Mouse (Mus musculus) kidney, postnatal 10 days (tissue): ENCODE data around the gene Zmiz2.
"Not testable (repeated sequence)": the region's sequence is repeated elsewhere in the genome, so short reads cannot be mapped to it uniquely, and the experiment has no call there.

Experiments used
- DNase-seq: peaks from one replicate; pipeline ENCODE4 v3.0.0; 2021; ENCODE audit warnings: mixed read lengths

Gene Zmiz2

DNA sequence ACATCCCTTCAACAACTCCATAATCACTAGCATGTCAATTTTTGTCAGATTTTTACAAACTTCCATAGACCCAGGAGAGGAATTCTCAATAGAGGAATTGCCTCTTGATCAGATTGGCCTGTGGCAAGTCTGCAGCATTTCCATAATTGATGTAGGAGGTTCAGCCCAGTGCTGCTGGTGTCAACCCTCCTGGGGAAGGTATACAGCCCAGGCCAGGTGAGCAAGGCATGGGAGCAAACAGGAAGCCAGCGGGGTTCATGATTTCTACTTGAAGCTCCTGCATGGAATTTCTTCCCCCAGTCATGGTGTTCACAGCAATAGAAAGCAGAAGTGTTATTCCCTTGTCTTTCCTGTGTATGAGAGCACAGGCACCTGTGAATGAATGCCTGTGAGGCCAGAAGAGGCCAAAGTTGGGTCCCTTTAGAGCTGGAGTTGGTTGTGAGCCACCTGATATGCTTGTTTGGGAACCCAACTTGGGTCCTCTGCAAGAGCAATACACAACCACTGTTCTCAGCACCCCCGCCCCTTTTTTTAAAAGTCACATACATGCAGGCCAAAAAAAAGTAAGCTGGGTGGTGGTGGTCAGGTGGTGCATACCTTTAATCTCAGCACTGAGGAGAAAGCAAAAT, 32.0 kb downstream of the Zmiz2 start:
- no peak for DNase-seq

DNA sequence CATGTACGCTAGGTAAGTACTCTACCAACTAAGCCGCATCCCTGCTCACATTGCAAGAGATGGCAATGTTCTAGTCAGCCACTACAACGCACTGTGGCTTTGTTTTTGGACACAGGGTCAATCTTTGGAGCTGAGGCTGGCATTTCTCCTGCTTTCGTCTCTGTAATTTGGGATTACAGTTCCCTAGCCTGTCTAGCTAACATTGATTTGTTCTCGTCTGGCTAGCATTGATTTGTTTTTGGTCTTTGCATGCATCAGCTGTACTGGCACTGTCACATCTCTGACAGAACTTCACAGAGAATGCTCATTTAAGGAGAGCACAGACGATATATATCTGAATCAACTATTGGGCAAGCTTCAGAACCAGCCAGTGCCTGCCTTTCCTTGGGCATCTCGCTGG, 41.3 kb downstream of the Zmiz2 start:
- no peak for DNase-seq

DNA sequence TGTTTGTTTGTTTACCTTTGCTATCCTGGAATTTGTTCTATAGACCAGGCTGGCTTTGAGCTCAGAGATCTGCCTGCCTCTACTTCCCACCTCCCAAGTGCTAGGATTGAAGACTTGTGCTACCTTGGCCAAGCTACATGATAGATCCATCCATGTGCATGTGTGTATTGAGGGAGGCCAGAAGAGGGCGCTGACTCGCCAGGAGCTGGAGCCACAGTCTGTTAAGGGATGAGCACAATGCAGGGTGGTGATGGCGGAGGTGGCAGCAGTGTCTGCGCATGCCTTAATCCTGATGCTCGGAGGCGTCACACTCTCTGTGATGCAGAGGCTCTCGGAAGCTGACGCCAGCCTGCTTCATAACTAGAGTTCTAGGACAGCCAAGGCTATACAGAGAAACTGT, 47.6 kb downstream of the Zmiz2 start:
- peak; percentile 74 for DNase-seq

- DNase-seq: no peak
These were observed 48.8 kb downstream of the Zmiz2 start for GRCm38 (mm10) chr11:6437667-6438066.

DNA sequence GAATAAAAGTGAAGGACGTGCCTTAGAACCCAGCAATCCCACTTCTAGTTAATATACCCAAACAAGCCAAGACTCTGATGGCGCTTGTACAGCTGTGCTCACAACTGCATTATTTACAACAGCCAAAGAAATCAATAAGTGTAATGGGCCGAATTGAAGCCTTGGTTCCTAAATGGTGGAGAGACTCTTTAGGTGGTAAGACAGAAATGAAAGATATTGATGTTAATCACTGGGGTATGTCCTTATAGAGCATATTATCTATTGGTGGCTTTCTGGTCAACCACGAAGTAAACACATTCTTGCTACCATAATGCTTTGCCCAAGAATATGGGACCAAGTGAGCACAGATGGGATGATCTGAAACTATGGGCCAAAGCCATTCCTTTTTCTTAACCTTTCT, 51.3 kb downstream of the Zmiz2 start:
- no peak for DNase-seq

- no peak for DNase-seq
These were observed 53.7 kb downstream of the Zmiz2 start for GRCm38 (mm10) chr11:6442566-6442965.

DNA sequence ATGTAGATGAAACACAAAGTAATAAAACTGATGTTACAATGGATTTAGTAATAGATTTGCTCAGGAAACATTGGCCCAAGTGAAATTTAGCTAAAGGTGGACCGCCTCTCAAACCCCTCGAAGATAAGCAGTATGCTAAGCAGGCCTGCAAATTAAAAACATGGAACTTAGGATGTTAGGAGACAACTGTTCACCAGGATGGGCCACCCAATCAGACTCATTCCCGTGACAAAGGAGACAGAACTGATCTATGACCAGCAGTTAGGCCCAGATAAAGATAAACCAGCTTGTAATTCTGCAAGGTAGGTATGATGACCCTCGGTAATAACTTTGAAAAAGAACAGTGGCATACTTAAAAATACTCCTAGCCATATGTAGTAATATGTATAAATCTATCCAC, 54.2 kb downstream of the Zmiz2 start:
- DNase-seq: no peak

DNA sequence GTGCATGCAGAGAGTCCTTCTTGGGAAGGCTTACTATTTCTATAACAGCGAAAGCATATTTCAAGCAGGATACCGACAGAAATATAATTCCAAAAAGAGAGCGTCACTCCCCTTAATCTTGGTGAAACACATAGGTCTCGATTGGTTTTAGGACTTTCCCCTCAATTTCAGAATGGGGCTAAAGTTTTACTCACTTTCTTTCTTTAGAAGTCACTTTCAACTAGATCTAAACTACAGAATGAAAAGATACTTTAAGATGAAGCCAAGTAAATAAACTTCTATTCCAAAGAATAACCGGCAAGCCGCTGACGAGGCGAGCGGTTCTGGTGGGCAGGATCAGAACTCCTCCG, 54.8 kb downstream of the Zmiz2 start:
- DNase-seq: no peak

- DNase-seq: peak; percentile 100
These were observed 55.4 kb downstream of the Zmiz2 start, which contains the start of gene H2afv for GRCm38 (mm10) chr11:6444077-6444853. Gene H2afv (minus strand): TSS chr11:6444443.

- no peak for DNase-seq
These were observed 56.6 kb downstream of the Zmiz2 start for GRCm38 (mm10) chr11:6445441-6445840.

DNA sequence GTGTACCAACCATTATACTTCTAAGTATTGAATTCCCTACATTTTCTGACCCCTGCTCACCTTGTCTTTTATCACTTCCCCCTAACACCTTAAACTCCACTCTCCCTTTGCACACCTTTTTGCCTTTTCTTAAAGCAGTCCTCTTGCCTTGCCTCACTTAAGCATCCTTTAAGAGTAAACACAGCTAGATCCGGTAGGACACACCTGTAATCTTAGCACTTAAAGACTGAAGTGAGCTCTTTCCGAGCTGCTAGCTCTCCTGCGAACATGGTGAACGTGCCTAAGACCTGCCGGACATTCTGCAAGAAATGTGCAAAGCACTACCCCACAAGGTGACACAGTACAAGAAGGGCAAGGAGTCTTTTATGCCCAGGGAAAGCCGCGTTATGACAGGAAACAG, 57.1 kb downstream of the Zmiz2 start:
- DNase-seq: no peak

- DNase-seq: no peak
These were observed 58.6 kb downstream of the Zmiz2 start for GRCm38 (mm10) chr11:6447493-6447892.

DNA sequence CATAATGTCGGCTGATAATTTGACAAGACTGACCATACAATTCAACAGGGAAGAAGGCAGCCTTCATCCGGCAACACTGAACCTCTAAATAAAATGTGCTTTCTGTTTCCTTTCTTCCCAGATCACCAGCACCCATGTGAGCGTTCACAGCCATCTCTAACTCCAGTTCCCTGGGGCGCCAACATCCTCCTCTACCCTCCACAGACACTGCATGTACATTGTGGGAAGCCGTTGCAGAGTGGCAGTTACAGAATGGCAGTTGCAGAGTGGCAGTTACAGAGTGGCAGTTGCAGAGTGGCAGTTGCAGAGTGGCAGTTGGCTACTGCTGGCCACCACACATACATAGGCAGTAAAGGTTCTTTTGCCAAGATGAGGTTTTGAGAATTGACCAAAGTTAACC, 59.3 kb downstream of the Zmiz2 start:
- not testable (repeated sequence) for DNase-seq
